Mouse (Mus musculus) right cerebral cortex, adult 2 months (tissue): ENCODE measurements at regions not wholly inside any gene's neighbourhood (a gene's known extent, or its start where the extent isn't known, plus 50 kb on each side); places are given as distances from the start of the nearest gene placed in this dataset.
"Not testable (repeated sequence)": the region's sequence is repeated elsewhere in the genome, so short reads cannot be mapped to it uniquely, and the experiment has no call there.

Experiments used
- DNase-seq, 2 experiments: peaks; one replicate each; pipeline ENCODE4 v3.0.0; 2021 to 2022; ENCODE audit warnings: low spot score in 2 of 2

GRCm38 (mm10) chr3:6886200-6887052, 266.2 kb upstream of the 1700008P02Rik start:
- DNase-seq, result no peak

- DNase-seq, result no peak
These were observed 263.2 kb upstream of the 1700008P02Rik start for GRCm38 (mm10) chr3:6883401-6883800.

DNA sequence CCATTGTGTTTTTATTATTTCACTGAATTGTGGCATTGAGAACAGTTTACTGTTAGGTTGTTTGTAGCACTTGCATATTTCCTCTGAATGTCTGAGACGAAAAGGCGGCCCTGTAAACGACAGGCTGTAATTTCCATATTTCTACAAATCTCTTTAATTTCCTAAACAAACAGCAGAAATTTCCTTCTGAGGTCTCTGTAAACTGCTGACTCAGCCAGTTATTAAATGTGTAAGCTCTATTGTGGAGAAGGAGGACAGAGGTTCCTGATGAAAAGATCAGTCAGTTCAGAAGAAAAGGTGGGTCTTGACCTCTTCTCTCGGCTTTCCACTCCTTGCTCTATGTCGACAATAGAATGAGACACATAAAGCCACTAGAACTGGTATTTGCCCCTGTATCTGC, 256.0 kb upstream of the 1700008P02Rik start:
- no peak for DNase-seq

- DNase-seq, result no peak
These were observed 251.9 kb upstream of the 1700008P02Rik start for GRCm38 (mm10) chr3:6872170-6872569.

GRCm38 (mm10) chr3:6871752-6872151, 251.5 kb upstream of the 1700008P02Rik start:
- no peak for DNase-seq

DNA sequence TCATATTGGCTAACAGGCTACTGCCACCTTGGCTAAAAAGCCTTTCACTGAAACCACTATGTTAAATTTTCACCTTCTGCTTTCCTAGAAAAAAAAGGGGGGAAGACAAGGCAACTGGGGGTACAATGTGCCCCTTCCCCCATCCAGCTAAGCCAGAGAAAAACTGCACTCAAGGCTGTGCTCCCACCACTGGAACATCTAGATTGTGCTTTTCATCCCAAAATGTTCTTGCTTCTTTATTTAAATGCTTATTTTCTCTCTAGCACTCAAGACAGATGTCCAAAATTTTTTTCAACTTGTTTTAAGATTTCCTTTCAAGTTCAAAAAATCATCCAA, 245.9 kb upstream of the 1700008P02Rik start:
- no peak for DNase-seq

DNA sequence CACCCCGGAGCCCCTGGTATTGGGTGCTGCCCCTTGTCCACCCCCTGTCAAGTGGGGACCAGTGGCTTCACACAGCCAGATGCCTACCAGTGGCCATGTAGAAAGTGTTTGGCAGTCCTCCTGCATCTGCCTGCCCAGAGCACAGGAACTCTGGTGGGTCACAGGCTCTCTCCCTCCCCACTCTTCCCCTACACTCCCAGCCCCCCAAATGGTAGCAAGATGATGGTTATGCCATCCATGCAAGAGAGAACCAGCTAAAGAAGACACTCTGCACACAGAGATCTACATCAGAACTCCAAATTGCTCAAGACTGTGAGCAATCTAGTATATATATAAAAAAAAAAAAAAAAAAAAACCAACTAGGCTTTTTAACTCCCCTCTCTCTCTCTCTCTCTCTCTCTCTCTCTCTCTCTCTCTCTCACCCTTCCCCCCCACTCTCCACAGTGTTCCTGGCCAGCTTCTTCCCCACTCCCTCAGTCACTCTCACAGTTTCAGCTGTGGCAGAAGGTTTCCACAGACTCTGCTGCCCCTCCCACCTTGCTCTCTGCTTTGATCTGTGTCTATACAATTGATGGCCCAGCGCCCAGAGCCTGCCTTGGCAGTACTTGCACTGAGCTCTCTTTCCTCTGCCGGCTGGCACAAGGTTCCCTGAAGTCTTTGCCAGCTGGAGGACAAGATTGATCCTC, 245.4 kb upstream of the 1700008P02Rik start:
- peak; percentile 41 to 59 for DNase-seq

DNA sequence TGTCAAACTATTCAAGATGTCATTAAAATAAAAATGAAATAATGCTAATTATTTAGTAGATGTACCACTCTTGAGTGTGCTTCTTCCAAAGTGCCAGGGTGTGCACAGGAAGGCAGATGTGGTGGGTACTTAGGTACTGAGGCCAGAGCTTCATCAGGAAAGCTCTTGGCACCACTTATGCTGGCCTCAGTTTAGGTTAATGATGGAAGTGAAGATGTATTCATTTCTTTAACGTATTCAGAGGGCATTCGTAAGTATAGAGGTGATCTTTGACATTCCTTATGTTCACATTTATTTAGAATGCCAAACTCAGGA, 239.6 kb upstream of the 1700008P02Rik start:
- DNase-seq, result no peak

GRCm38 (mm10) chr3:6858982-6859865, 239.0 kb upstream of the 1700008P02Rik start:
- no peak for DNase-seq

DNA sequence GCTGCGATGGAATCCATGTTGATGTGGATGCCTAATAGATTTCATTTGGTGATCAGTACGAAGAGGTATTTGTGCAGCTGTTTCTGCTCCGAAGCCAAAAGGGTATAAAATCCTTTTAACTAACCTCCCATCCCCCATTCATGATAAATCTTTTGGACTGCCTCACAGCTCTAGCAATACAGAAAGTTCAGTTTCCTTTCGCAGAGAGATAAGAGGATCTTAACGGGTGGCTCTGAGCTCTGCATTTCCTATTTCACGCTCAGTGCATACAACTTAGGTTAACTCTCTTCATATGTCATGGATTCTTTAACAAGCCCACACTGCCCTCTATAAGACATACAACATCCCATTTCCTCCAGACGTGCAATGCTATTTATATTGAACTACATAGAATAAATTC, 199.1 kb upstream of the 1700008P02Rik start:
- no peak for DNase-seq

DNA sequence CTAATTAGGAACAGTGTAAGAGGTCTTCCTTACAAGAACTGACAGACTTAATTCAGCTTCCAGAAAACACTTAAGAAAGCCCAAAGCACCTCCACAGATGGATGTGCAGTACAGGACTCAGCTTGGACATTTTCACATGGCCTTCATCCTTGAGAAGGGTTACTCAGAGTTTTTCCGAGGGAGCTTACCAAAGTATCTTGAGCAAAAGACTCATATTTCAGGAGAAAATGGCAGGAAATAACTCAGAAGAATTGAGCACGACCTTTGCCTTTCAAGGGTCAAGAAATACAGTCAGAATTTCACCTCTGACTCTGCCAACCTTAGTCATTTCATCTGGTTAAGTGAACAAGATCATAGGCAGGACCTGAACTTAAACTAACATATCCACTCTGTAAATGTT, 192.1 kb upstream of the 1700008P02Rik start:
- no peak for DNase-seq

DNA sequence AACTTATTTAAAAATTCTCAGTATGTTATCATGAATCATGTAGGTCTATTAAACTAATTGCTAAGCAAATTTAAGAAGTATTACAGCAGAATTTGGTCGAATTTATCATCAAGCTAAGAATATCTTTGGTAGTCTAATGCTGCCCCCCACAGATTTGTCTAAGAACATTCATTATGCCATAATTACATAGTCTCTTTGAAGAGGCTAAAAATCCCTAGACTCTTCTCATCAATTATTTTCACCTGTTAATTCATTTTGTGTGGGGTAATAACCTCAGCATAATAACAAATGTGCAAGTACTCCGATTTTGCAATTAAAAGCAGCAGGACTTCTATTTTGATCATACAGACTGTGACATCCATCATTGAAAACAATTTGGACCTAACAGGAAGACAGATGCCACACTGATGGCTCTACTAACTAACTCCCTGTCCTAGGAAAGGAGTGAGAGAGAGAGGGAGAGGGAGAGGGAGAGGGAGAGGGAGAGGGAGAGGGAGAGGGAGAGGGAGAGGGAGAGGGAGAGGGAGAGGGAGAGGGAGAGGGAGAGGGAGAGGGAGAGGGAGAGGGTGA, 189.2 kb upstream of the 1700008P02Rik start:
- DNase-seq, result no peak

GRCm38 (mm10) chr3:6800092-6800716, 180.0 kb upstream of the 1700008P02Rik start:
- not testable (repeated sequence) for DNase-seq

- no peak for DNase-seq
These were observed 148.3 kb upstream of the 1700008P02Rik start for GRCm38 (mm10) chr3:6768506-6768905.

- not testable (repeated sequence) for DNase-seq
These were observed 147.8 kb upstream of the 1700008P02Rik start for GRCm38 (mm10) chr3:6768085-6768484.

DNA sequence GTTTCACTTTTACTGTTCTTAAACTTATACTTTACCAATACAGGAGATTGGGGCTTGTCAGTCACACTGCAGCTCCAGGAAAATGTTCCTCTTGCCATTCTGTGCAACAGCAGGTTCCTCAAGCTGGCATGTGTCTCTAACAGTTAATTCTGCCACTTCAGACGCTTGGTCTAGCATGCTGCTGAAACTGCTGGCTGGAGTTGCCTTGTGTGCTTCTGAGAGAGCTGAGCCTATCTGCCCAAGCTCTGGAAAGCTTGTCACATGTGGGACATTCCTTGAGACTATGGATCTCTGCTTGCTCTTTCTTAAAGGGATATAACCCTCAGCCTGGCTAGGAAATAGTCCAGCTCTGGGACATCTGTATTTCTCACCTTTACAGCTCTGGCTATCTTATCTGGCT, 138.9 kb upstream of the 1700008P02Rik start:
- no peak for DNase-seq

DNA sequence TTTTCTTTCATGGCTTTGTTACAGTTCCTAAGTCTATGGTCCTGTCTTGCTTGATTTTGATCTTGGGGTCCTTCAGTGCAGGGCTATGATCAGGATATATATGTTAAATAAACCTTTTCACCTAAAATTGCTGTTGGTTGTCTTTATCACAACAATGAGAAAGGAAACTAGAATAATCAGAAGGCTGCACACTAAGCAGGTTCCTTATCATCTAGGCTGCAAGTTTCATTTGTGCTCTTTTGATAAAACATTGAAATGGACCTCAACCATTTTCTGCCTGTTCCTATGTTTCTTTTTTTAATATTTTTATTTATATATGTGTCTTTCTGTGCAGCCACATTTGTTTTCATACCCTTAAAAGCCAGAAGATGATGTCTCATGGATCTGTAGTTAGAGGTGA, 137.3 kb upstream of the 1700008P02Rik start:
- DNase-seq, result no peak

GRCm38 (mm10) chr3:6750746-6751145, 130.5 kb upstream of the 1700008P02Rik start:
- not testable (repeated sequence) for DNase-seq

GRCm38 (mm10) chr3:6731372-6732297, 111.4 kb upstream of the 1700008P02Rik start:
- DNase-seq, result no peak

DNA sequence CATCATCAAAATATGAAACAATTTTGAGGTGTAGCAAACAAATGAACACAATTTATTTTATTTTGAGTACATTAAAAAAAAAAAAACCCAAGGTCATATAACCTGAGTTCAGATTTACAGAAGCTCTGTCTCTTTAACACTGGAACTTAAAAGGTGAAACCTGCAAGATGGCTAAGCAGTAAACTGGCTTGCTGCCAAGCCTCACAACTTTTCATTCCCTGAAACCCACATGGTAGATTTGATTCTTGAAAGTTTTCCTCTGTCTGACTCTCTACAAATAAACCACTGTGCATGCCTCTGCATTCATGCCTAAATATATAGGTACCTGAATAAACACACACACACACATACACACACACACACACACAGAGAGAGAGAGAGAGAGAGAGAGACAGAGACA, 109.8 kb upstream of the 1700008P02Rik start:
- no peak for DNase-seq
